Mouse (Mus musculus) heart, embryonic 12.5 days (tissue): ENCODE results near the gene Tmem200a. TPM values are rescaled to one million over a fixed set of nuclear protein-coding genes. Genes with fewer than 3 reads are reported as not detected.

ENCODE experiments used
- ATAC-seq: fragments of 200-750 bp; cut with Nextera tagmentation; 2 replicates; pipeline ENCODE4 v1.8.0; 2017; ENCODE audit warnings: moderate TSS enrichment, moderate library complexity; ENCODE audit not compliant: insufficient number of reproducible peaks, low FRiP score
- H3K27ac ChIP-seq: fragments of 300-500 bp; sonication (generic); 2 replicates; pipeline ENCODE4 v1.5.1; 2016; ENCODE audit warnings: mild to moderate bottlenecking, moderate library complexity; ENCODE audit not compliant: poor library complexity, severe bottlenecking
- H3K27me3 ChIP-seq: fragments of 300-500 bp; sonication (generic); replicated peaks from 2 replicates; pipeline ENCODE4 v1.6.1; 2016; ENCODE audit warnings: mild to moderate bottlenecking, moderate library complexity
- H3K36me3 ChIP-seq: fragments of 300-500 bp; sonication (generic); 2 replicates; pipeline ENCODE4 v1.6.1; 2016; ENCODE audit warnings: mild to moderate bottlenecking, moderate library complexity
- H3K4me1 ChIP-seq: fragments of 300-500 bp; sonication (generic); replicated peaks from 2 replicates; pipeline ENCODE4 v1.6.1; 2016; ENCODE audit warnings: mild to moderate bottlenecking
- H3K4me2 ChIP-seq: fragments of 300-500 bp; sonication (generic); 2 replicates; pipeline ENCODE4 v1.6.1; 2016; ENCODE audit warnings: mild to moderate bottlenecking, moderate library complexity
- H3K4me3 ChIP-seq: fragments of 300-500 bp; sonication (generic); 2 replicates; pipeline ENCODE4 v1.5.1; 2016; ENCODE audit warnings: mild to moderate bottlenecking
- H3K9ac ChIP-seq: fragments of 300-500 bp; sonication (generic); 2 replicates; pipeline ENCODE4 v1.6.1; 2016; ENCODE audit warnings: mild to moderate bottlenecking, moderate library complexity
- H3K9me3 ChIP-seq: fragments of 300-500 bp; sonication (generic); replicated peaks from 2 replicates; pipeline ENCODE4 v1.6.1; 2016; ENCODE audit warnings: mild to moderate bottlenecking, moderate library complexity
- WGBS: fragments of 180-500 bp; shearing (Covaris S2); methylation state at CpG from one replicate; pipeline ENCODE4 v1.1.7; 2016; 5-methylcytosine and 5-hydroxymethylcytosine counted together
- polyA plus RNA-seq: library from polyadenylated mRNA; unstranded; fragments of >200 nt; fragmentation: Nextera tagmentation; extraction: Ambion mirVana; gene quantifications from 2 replicates; pipeline ENCODE4 v1.2.1, GENCODE M21; 2016

The Tmem200a gene
- polyA plus RNA-seq, 1 experiment from 2014 or later = 1.1 TPM

DNA sequence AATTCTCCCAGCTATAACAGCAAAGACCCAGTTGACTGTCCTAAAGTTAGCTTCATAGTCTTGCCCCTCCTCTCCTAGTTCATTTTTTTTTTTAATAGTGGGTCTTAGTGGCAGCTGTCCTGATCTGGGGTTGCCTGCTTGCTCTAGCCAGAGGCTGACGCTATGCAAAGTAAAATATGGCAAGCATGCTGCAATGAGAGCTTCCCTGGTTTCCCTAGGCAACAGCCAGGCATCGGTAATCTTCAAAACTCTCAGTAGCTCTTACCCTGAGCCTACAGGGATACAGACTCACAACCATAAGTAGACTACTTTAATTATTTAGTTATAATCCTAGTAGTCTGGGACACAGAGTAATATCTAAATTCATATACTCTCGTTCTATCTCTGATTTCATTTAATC, 202.0 kb downstream of the Tmem200a start:
- Histone ChIP-seq H3K4me1 (no peaks in the 10 kb centered on the region), H3K27me3 (no peaks in the 10 kb centered on the region), H3K4me2 (no peak overlapping the region), H3K9me3 (no peaks in the 10 kb centered on the region), H3K4me3 (no peak overlapping the region), H3K27ac (no peak overlapping the region), H3K36me3 (no peaks in the 10 kb centered on the region), H3K9ac (no peak overlapping the region)
- no peak for ATAC-seq
- 51% methylated on average over 3 of the region's 3 CpGs for WGBS

DNA sequence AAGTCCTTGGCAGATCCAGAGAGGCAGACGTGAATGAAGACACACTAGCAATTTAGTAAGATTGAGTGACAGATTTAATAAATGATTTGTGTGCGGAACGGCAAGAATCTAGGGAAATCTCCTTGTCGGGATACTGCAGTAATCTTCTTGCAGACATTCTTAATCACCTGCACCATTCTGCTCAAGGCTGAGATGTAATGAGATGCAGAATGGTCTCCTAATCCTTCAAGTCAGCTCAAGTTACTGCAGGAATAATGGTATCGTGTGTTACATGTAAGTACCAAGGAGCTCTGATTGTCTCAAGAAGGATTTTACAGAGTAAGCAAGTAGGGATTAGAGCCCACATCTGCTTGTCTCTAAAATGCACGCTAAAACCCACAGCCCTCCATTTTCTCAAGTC, 210.1 kb downstream of the Tmem200a start:
- ATAC-seq = no peak

More for the DNA sequence above, 210.1 kb downstream of the Tmem200a start:
- Histone ChIP-seq H3K4me2 (no peak overlapping the region), H3K4me1 (0 out of 2 replicates have a peak, but pooled peaks cover 4% of the 10 kb centered on the region), H3K27me3 (no peaks in the 10 kb centered on the region), H3K27ac (no peak overlapping the region), H3K36me3 (no peaks in the 10 kb centered on the region), H3K9me3 (no peaks in the 10 kb centered on the region), H3K4me3 (no peak overlapping the region), H3K9ac (no peak overlapping the region)
- WGBS = 80% methylated on average over 6 of the region's 6 CpGs

Other genes with a start within 250 kb of the Tmem200a start
- gene Gm9767, start 797 bp downstream of the Tmem200a start, polyA plus RNA-seq = 0.22 TPM in 1 of 2 replicates, not detected in the other
- not detected in 2 replicates for gene Samd3, start 150.7 kb upstream of the Tmem200a start, polyA plus RNA-seq